Mouse (Mus musculus) MEL (cell line): Measurements from ENCODE around the gene Cckar.

Experiments used
- CHD1 ChIP-seq: IDR thresholded peaks from 2 replicates; pipeline ENCODE4 v1.6.1; 2012; ENCODE audit warnings: low read depth, mild to moderate bottlenecking, inconsistent platforms, low read length, improper control_type of control experiment
- CHD2 ChIP-seq: IDR thresholded peaks from 2 replicates; pipeline ENCODE4 v1.6.1; 2011; ENCODE audit warnings: low read length, improper control_type of control experiment
- CTCF ChIP-seq, 3 experiments: IDR thresholded peaks in 2 of 3; conservative IDR thresholded peaks in 1 of 3; 2 replicates each; pipeline ENCODE4 v1.5.1; 2011 to 2012; ENCODE audit warnings: low read length in 3 of 3, low read depth in 2 of 3, mild to moderate bottlenecking in 2 of 3, improper control_type of control experiment in 1 of 3, inconsistent platforms in 1 of 3, mixed read lengths in 1 of 3, moderate library complexity in 1 of 3; ENCODE audit not compliant: control insufficient read depth in 1 of 3, insufficient read depth in 1 of 3, poor library complexity in 1 of 3, severe bottlenecking in 1 of 3
- MAFK ChIP-seq: IDR thresholded peaks from 2 replicates; pipeline ENCODE4 v1.6.1; 2011; ENCODE audit warnings: low read depth, mild to moderate bottlenecking, low read length, improper control_type of control experiment, borderline replicate concordance
- MAX ChIP-seq: IDR thresholded peaks from 2 replicates; pipeline ENCODE4 v1.6.1; 2011; ENCODE audit warnings: low read length, improper control_type of control experiment
- MYC ChIP-seq: IDR thresholded peaks from 2 replicates; pipeline ENCODE4 v1.6.1; 2011; ENCODE audit warnings: low read depth, mild to moderate bottlenecking, low read length, improper control_type of control experiment, moderate library complexity
- NELFE ChIP-seq: IDR thresholded peaks from 2 replicates; pipeline ENCODE4 v1.6.1; 2011; ENCODE audit warnings: low read depth, low read length, improper control_type of control experiment
- TCF12 ChIP-seq: IDR thresholded peaks from 2 replicates; pipeline ENCODE4 v1.6.1; 2014; ENCODE audit warnings: low read depth, mild to moderate bottlenecking, inconsistent platforms, low read length, improper control_type of control experiment, moderate library complexity
- UBTF ChIP-seq: IDR thresholded peaks from 2 replicates; pipeline ENCODE4 v1.6.1; 2012; ENCODE audit warnings: low read depth, mild to moderate bottlenecking, inconsistent platforms, low read length, improper control_type of control experiment, moderate library complexity, borderline replicate concordance; ENCODE audit not compliant: insufficient read depth
- ZC3H11A ChIP-seq: IDR thresholded peaks from 2 replicates; pipeline ENCODE4 v1.6.1; 2012; ENCODE audit warnings: low read depth, mild to moderate bottlenecking, inconsistent platforms, low read length, improper control_type of control experiment
- ZKSCAN1 ChIP-seq: IDR thresholded peaks from 2 replicates; pipeline ENCODE4 v1.6.1; 2012; ENCODE audit warnings: low read depth, mild to moderate bottlenecking, inconsistent platforms, low read length, improper control_type of control experiment, moderate library complexity
- ZNF384 ChIP-seq: IDR thresholded peaks from 2 replicates; pipeline ENCODE4 v1.6.1; 2012; ENCODE audit warnings: low read depth, mild to moderate bottlenecking, inconsistent platforms, low read length, improper control_type of control experiment

- TF ChIP-seq CTCF (IDR thresholded peaks at IDR 0.05 in 2 of 3, conservative IDR thresholded peaks at IDR 0.05 in 1 of 3; ENCODE audit: control insufficient read depth in 1 of 3, insufficient read depth in 1 of 3, low read depth in 2 of 3, low read length in 3 of 3, poor library complexity in 1 of 3, severe bottlenecking in 1 of 3) (no peak), CHD2 (no peak), TCF12 (no peak), NELFE (no peak), MAX (no peak), ZNF384 (no peak), ZC3H11A (no peak), ZKSCAN1 (no peak), MAFK (no peak), UBTF (no peak), CHD1 (no peak), MYC (no peak)
These were observed 19.2 kb downstream of the Cckar start for GRCm38 (mm10) chr5:53688326-53688725.
